Comparison of ENCODE assay signal across 12 mouse cellular contexts in genomic region chr5:139945715-139946364, GRCm38 (mm10). TPM values are rescaled to one million over a fixed set of nuclear protein-coding genes. Genes with fewer than 3 reads are reported as not detected.
DNase-seq lines count a peak whose midpoint lies in the region; ATAC-seq and TF ChIP-seq lines count a peak whose summit lies in the region.
"Had no signal": no experiment of that assay in that cellular context is flagged by ENCODE, and none has a peak within 500 bp of the region (broad histone marks: within the 10 kb centered on the region; RNA-seq: fewer than 3 reads in every experiment).

No protein-coding gene starts in this region.

- WGBS in embryonic facial prominence, embryonic 14.5 days: 65% methylated on average over 12 of the region's 12 CpGs
- 77% methylated on average over 12 of the region's 12 CpGs for WGBS in embryonic facial prominence, embryonic 10.5 days
- 52% methylated on average over 12 of the region's 12 CpGs for WGBS in lung, embryonic 16.5 days
- WGBS in stomach, postnatal 0 days: 58% methylated on average over 12 of the region's 12 CpGs

- no peak overlapping the region for H3K9ac ChIP-seq in embryonic facial prominence, embryonic 14.5 days (ENCODE audit: low read depth, low read length)
- H3K9ac ChIP-seq in lung, embryonic 16.5 days (ENCODE audit: low read length): no peak overlapping the region
- H3K9ac ChIP-seq in stomach, postnatal 0 days (ENCODE audit: low read length): no peak overlapping the region
- H3K9ac ChIP-seq: heart, embryonic 12.5 days; hindbrain, embryonic 12.5 days had no signal

- H3K4me2 ChIP-seq in embryonic facial prominence, embryonic 14.5 days (ENCODE audit: low read depth, low read length): no peak overlapping the region
- H3K4me2 ChIP-seq in lung, embryonic 16.5 days (ENCODE audit: low read depth, low read length): no peak overlapping the region
- no peak overlapping the region for H3K4me2 ChIP-seq in stomach, postnatal 0 days (replicated peaks; ENCODE audit: low read depth)
- H3K4me2 ChIP-seq: heart, embryonic 12.5 days; hindbrain, embryonic 12.5 days; midbrain, embryonic 11.5 days had no signal

- no peak for TF ChIP-seq CTCF in stomach, postnatal 0 days (IDR thresholded peaks at IDR 0.05; ENCODE audit: low read depth)

- DNase-seq in embryonic facial prominence, embryonic 14.5 days (ENCODE audit: low spot score): no peak
- no peak for DNase-seq in embryonic facial prominence, embryonic 10.5 days (ENCODE audit: low spot score)
- DNase-seq in lung, postnatal 36 days: no peak
- DNase-seq in kidney, adult 8-10 months: peak; percentile 63 to 74
- no peak for DNase-seq in stomach, postnatal 0 days (ENCODE audit: low spot score)
- no peak for DNase-seq in layer of hippocampus, adult 8-10 months (ENCODE audit: low spot score in 2 of 2)
- DNase-seq in heart, adult 8-10 months (ENCODE audit: low spot score): no peak

- no peak for TF ChIP-seq EP300 in stomach, postnatal 0 days (optimal IDR thresholded peaks at IDR 0.05)

- no peaks in the 10 kb centered on the region for H3K9me3 ChIP-seq in embryonic facial prominence, embryonic 14.5 days (ENCODE audit: control insufficient read depth, low read length)
- H3K9me3 ChIP-seq in embryonic facial prominence, embryonic 10.5 days: no peaks in the 10 kb centered on the region
- no peaks in the 10 kb centered on the region for H3K9me3 ChIP-seq in lung, embryonic 16.5 days (ENCODE audit: control insufficient read depth, low read length)
- H3K9me3 ChIP-seq in stomach, postnatal 0 days (ENCODE audit: control insufficient read depth, low read length): no peaks in the 10 kb centered on the region
- H3K9me3 ChIP-seq: heart, embryonic 12.5 days; hindbrain, embryonic 12.5 days had no signal

- no peaks in the 10 kb centered on the region for H3K36me3 ChIP-seq in embryonic facial prominence, embryonic 14.5 days (ENCODE audit: control insufficient read depth, insufficient read depth, low read length)
- no peaks in the 10 kb centered on the region for H3K36me3 ChIP-seq in embryonic facial prominence, embryonic 10.5 days (replicated peaks)
- no peaks in the 10 kb centered on the region for H3K36me3 ChIP-seq in lung, embryonic 16.5 days (ENCODE audit: control insufficient read depth, insufficient read depth, low read length)
- no peaks in the 10 kb centered on the region for H3K36me3 ChIP-seq in stomach, postnatal 0 days (ENCODE audit: control insufficient read depth, insufficient read depth, low read length)
- H3K36me3 ChIP-seq: heart, embryonic 12.5 days; hindbrain, embryonic 12.5 days had no signal

- ATAC-seq in embryonic facial prominence, embryonic 14.5 days (ENCODE audit: low read depth): 0 out of 2 replicates have a peak, but pooled peaks have one; percentile 7
- peak; percentile 21; the same call in 1 of the 2 replicates for ATAC-seq in lung, embryonic 16.5 days (ENCODE audit: low read depth)
- peak; percentile 43; the same call in 1 of the 2 replicates for ATAC-seq in stomach, postnatal 0 days (ENCODE audit: low FRiP score, low TSS enrichment)
- ATAC-seq: lung, postnatal 0 days had no signal

- H3K4me1 ChIP-seq in embryonic facial prominence, embryonic 14.5 days (ENCODE audit: control insufficient read depth, insufficient read depth, low read length): peaks cover 7% of the 10 kb centered on the region; the same call in 1 of the 2 replicates
- H3K4me1 ChIP-seq in embryonic facial prominence, embryonic 10.5 days: peaks cover 30% of the 10 kb centered on the region
- H3K4me1 ChIP-seq in lung, embryonic 16.5 days (replicated peaks; ENCODE audit: control insufficient read depth, insufficient read depth, low read length): no peaks in the 10 kb centered on the region
- no peaks in the 10 kb centered on the region for H3K4me1 ChIP-seq in stomach, postnatal 0 days (replicated peaks; ENCODE audit: control insufficient read depth, insufficient read depth)
- H3K4me1 ChIP-seq: heart, embryonic 12.5 days had no signal

- no peaks in the 10 kb centered on the region for H3K27me3 ChIP-seq in embryonic facial prominence, embryonic 14.5 days (replicated peaks; ENCODE audit: control insufficient read depth, insufficient read depth, low read length)
- H3K27me3 ChIP-seq in embryonic facial prominence, embryonic 10.5 days (replicated peaks; ENCODE audit: low read depth, poor library complexity, severe bottlenecking): peaks cover 4% of the 10 kb centered on the region; the same call in 1 of the 2 replicates
- H3K27me3 ChIP-seq in lung, embryonic 16.5 days (ENCODE audit: control insufficient read depth, insufficient read depth, low read depth, low read length): no peaks in the 10 kb centered on the region
- H3K27me3 ChIP-seq in stomach, postnatal 0 days (ENCODE audit: control insufficient read depth, insufficient read depth, low read length): no peaks in the 10 kb centered on the region
- H3K27me3 ChIP-seq: hindbrain, embryonic 12.5 days had no signal

- H3K4me3 ChIP-seq in embryonic facial prominence, embryonic 14.5 days (ENCODE audit: low read depth, low read length): no peak overlapping the region
- H3K4me3 ChIP-seq in embryonic facial prominence, embryonic 10.5 days: no peak overlapping the region
- no peak overlapping the region for H3K4me3 ChIP-seq in lung, embryonic 16.5 days (ENCODE audit: low read length)
- H3K4me3 ChIP-seq in stomach, postnatal 0 days (ENCODE audit: low read depth, low read length): no peak overlapping the region
- H3K4me3 ChIP-seq: heart, embryonic 12.5 days; hindbrain, embryonic 12.5 days had no signal

- H3K27ac ChIP-seq in embryonic facial prominence, embryonic 14.5 days (replicated peaks; ENCODE audit: low read depth, low read length): no peak overlapping the region
- no peak overlapping the region for H3K27ac ChIP-seq in embryonic facial prominence, embryonic 10.5 days (replicated peaks)
- H3K27ac ChIP-seq in lung, embryonic 16.5 days (ENCODE audit: low read length): no peak overlapping the region
- H3K27ac ChIP-seq in stomach, postnatal 0 days (replicated peaks): no peak overlapping the region
- H3K27ac ChIP-seq: hindbrain, embryonic 12.5 days had no signal

RNA-seq across cellular contexts. Expression of gene Elfn1, which starts 38.1 kb away (rescaled TPM):
- polyA plus RNA-seq in embryonic facial prominence, embryonic 14.5 days (2014; fragmentation: Nextera tagmentation; extraction: Ambion mirVana): 1.3 TPM in 2 replicates
- polyA plus RNA-seq in embryonic facial prominence, embryonic 10.5 days (2016; fragmentation: Nextera tagmentation; extraction: Ambion mirVana): 0.12 and 0.40 TPM in 2 replicates
- 0.39 and 0.80 TPM in 2 replicates for polyA plus RNA-seq in lung, embryonic 16.5 days (2015; fragmentation: Nextera tagmentation; extraction: Ambion mirVana)
- 0.12 and 0.13 TPM in 2 replicates for polyA plus RNA-seq in stomach, postnatal 0 days (2015; fragmentation: Nextera tagmentation; extraction: Ambion mirVana)
- total RNA-seq in layer of hippocampus, adult 8-10 months (2022): 10 to 100 TPM; 27.6 to 34.4 (median 30.4) TPM
- total RNA-seq in heart, adult 8-10 months (2022): under 1 TPM in 3 of 4 experiments, not detected in 1; 0.13 to 0.43 (median 0.41) TPM

Comparison
In these comparisons a context has a peak if more than half of its experiments do, and no peak if none do; other contexts are left out.
1. DNase-seq: peak in kidney, adult 8-10 months (2 of 2); none in embryonic facial prominence, embryonic 14.5 days (single experiment), embryonic facial prominence, embryonic 10.5 days (single experiment), lung, postnatal 36 days (single experiment), stomach, postnatal 0 days (single experiment), layer of hippocampus, adult 8-10 months (0 of 2) and heart, adult 8-10 months (single experiment).
2. Peak in every context shown above with its lines, with median percentiles within 50 percentile points of each other: ATAC-seq.